1 mouse cellular context compared by ENCODE assay signal in genomic region chr19:56749343-56749742, GRCm38 (mm10).
A peak's percentile ranks its signal among the peaks of the same experiment; 100 is the strongest.
TF ChIP-seq lines count a peak whose summit lies in the region.

No protein-coding gene starts in this region.

TF ChIP-seq in CH12.LX, 34 proteins besides CTCF, POLR2A, EP300 and RAD21 (continued from another document):
- TF ChIP-seq GABPA (IDR thresholded peaks at IDR 0.05; ENCODE audit: insufficient replicate concordance, low read depth, low read length) = no peak
- TF ChIP-seq CHD1 (IDR thresholded peaks at IDR 0.05; ENCODE audit: low read depth, low read length) = no peak
- no peak for TF ChIP-seq NRF1 (IDR thresholded peaks at IDR 0.05; ENCODE audit: low read depth, low read length)
- TF ChIP-seq ETS1 (conservative IDR thresholded peaks at IDR 0.05; ENCODE audit: low read depth, low read length) = peak; percentile 65; the same call in 1 of the 2 replicates
- TF ChIP-seq JUN (IDR thresholded peaks at IDR 0.05; ENCODE audit: insufficient read depth, low read depth, low read length) = peak; percentile 30; the same call in 1 of the 2 replicates
- no peak for TF ChIP-seq TBP (conservative IDR thresholded peaks at IDR 0.05; ENCODE audit: low read depth, low read length)
- no peak for TF ChIP-seq MYC (IDR thresholded peaks at IDR 0.05; ENCODE audit: low read depth, low read length)
- TF ChIP-seq SIN3A (IDR thresholded peaks at IDR 0.05; ENCODE audit: low read length) = no peak
TF ChIP-seq in CH12.LX: peak in this region for 10.
